Mouse (Mus musculus) cerebral cortex, adult 2 months (tissue): ENCODE data around the gene Adgrl4.

Experiments used
- WGBS: fragments of 180-500 bp; shearing (Covaris S2); methylation state at CpG from one replicate; pipeline ENCODE4 v1.1.7; 2018; 5-methylcytosine and 5-hydroxymethylcytosine counted together

Adgrl4 gene

GRCm38 (mm10) chr3:151437693-151438092, at the start of gene Adgrl4:
Adgrl4 (plus strand) TSS chr3:151437887.
- 37% methylated on average over 17 of the region's 17 CpGs for WGBS

GRCm38 (mm10) chr3:151392891-151393290, 44.8 kb upstream of the Adgrl4 start:
- WGBS, result 94% methylated on average over 4 of the region's 4 CpGs

GRCm38 (mm10) chr3:151393330-151393729, 44.4 kb upstream of the Adgrl4 start:
- 93% methylated on average over 1 of the region's 1 CpGs for WGBS

- WGBS, result 67% methylated on average over 1 of the region's 1 CpGs
Measured at GRCm38 (mm10) chr3:151399270-151399669, 38.4 kb upstream of the Adgrl4 start.

GRCm38 (mm10) chr3:151411031-151411430, 26.7 kb upstream of the Adgrl4 start:
- WGBS, result 62% methylated on average over 2 of the region's 2 CpGs

GRCm38 (mm10) chr3:151411488-151411887, 26.2 kb upstream of the Adgrl4 start:
- whole genome bisulfite sequencing, result 59% methylated on average over 4 of the region's 4 CpGs

GRCm38 (mm10) chr3:151417688-151418572, 19.8 kb upstream of the Adgrl4 start:
- 76% methylated on average over 12 of the region's 12 CpGs for WGBS

GRCm38 (mm10) chr3:151424326-151425207, 13.1 kb upstream of the Adgrl4 start:
- WGBS, result 75% methylated on average over 9 of the region's 9 CpGs

GRCm38 (mm10) chr3:151430106-151430505, 7.6 kb upstream of the Adgrl4 start:
- WGBS, result 91% methylated on average over 3 of the region's 3 CpGs

GRCm38 (mm10) chr3:151431507-151431906, 6.2 kb upstream of the Adgrl4 start:
- WGBS, result 87% methylated on average over 2 of the region's 2 CpGs

- 75% methylated on average over 5 of the region's 5 CpGs for WGBS
Measured at GRCm38 (mm10) chr3:151438364-151438763, 677 bp downstream of the Adgrl4 start.

GRCm38 (mm10) chr3:151439976-151440375, 2.3 kb downstream of the Adgrl4 start:
- 85% methylated on average over 2 of the region's 2 CpGs for WGBS

- 75% methylated on average over 2 of the region's 2 CpGs for WGBS
Measured at GRCm38 (mm10) chr3:151442026-151442425, 4.3 kb downstream of the Adgrl4 start.

- 72% methylated on average over 5 of the region's 5 CpGs for WGBS
Measured at GRCm38 (mm10) chr3:151443486-151443885, 5.8 kb downstream of the Adgrl4 start.

GRCm38 (mm10) chr3:151444284-151444683, 6.6 kb downstream of the Adgrl4 start:
- 70% methylated on average over 4 of the region's 4 CpGs for WGBS

- 33% methylated on average over 2 of the region's 2 CpGs for WGBS
Measured at GRCm38 (mm10) chr3:151445936-151446335, 8.2 kb downstream of the Adgrl4 start.

- WGBS, result 65% methylated on average over 6 of the region's 6 CpGs
Measured at GRCm38 (mm10) chr3:151454985-151455701, 17.5 kb downstream of the Adgrl4 start.

GRCm38 (mm10) chr3:151459430-151460190, 21.9 kb downstream of the Adgrl4 start:
- WGBS, result 30% methylated on average over 3 of the region's 3 CpGs

GRCm38 (mm10) chr3:151465215-151465614, 27.5 kb downstream of the Adgrl4 start:
- 28% methylated on average over 4 of the region's 4 CpGs for WGBS

GRCm38 (mm10) chr3:151488853-151489252, 51.2 kb downstream of the Adgrl4 start:
- WGBS, result 95% methylated on average over 4 of the region's 4 CpGs

GRCm38 (mm10) chr3:151505606-151506005, 67.9 kb downstream of the Adgrl4 start:
- 94% methylated on average over 3 of the region's 3 CpGs for WGBS
